Mouse (Mus musculus) MEL (cell line): ENCODE data around the gene Lrrc4. TPM values are rescaled to one million over a fixed set of nuclear protein-coding genes. Genes with fewer than 3 reads are reported as not detected.

Experiments
- DNase-seq: peaks from one replicate; pipeline ENCODE4 v3.0.0; 2011; ENCODE audit warnings: low read depth, low spot score
- H3K27ac ChIP-seq: 2 replicates; pipeline ENCODE4 v1.5.1; 2012; ENCODE audit warnings: low read depth, mild to moderate bottlenecking, control low read depth, low read length, moderate library complexity; ENCODE audit not compliant: control insufficient read depth
- H3K27me3 ChIP-seq, 2 experiments: fragments of 150-350 bp in 1 of 2; sonication (generic) in 1 of 2; 2 replicates each; pipeline ENCODE4 v1.6.1; 2012; ENCODE audit warnings: low read length in 2 of 2, mild to moderate bottlenecking in 2 of 2, improper control_type of control experiment in 1 of 2, moderate library complexity in 1 of 2; ENCODE audit not compliant: insufficient read depth in 2 of 2, control insufficient read depth in 1 of 2
- H3K36me3 ChIP-seq, 2 experiments: 2 replicates each; pipeline ENCODE4 v1.6.1; 2012 to 2014; ENCODE audit warnings: low read length in 2 of 2, improper control_type of control experiment in 1 of 2, inconsistent platforms in 1 of 2, mild to moderate bottlenecking in 1 of 2; ENCODE audit not compliant: insufficient read depth in 2 of 2, control insufficient read depth in 1 of 2
- H3K4me1 ChIP-seq, 2 experiments: fragments of 150-350 bp in 1 of 2; sonication (generic) in 1 of 2; 2 replicates each; pipeline ENCODE4 v1.6.1; 2012; ENCODE audit warnings: low read length in 2 of 2, improper control_type of control experiment in 1 of 2, mild to moderate bottlenecking in 1 of 2; ENCODE audit not compliant: insufficient read depth in 2 of 2, control insufficient read depth in 1 of 2
- H3K4me3 ChIP-seq, 2 experiments: fragments of 150-350 bp in 1 of 2; sonication (generic) in 1 of 2; 2 replicates each; pipeline ENCODE4 v1.5.1; 2012; ENCODE audit warnings: low read depth in 2 of 2, low read length in 2 of 2, mild to moderate bottlenecking in 2 of 2, moderate library complexity in 2 of 2, control low read depth in 1 of 2, improper control_type of control experiment in 1 of 2; ENCODE audit not compliant: control insufficient read depth in 1 of 2, insufficient read depth in 1 of 2
- H3K79me2 ChIP-seq: 2 replicates; pipeline ENCODE4 v1.6.1; 2012; ENCODE audit warnings: mild to moderate bottlenecking, low read length, moderate library complexity; ENCODE audit not compliant: control insufficient read depth, poor library complexity, insufficient read depth
- H3K9ac ChIP-seq: 2 replicates; pipeline ENCODE4 v1.6.1; 2012; ENCODE audit warnings: low read depth, mild to moderate bottlenecking, control low read depth, low read length, moderate library complexity; ENCODE audit not compliant: control insufficient read depth, poor library complexity, severe bottlenecking
- H3K9me3 ChIP-seq: fragments of 150-350 bp; sonication (generic); replicated peaks from 2 replicates; pipeline ENCODE4 v1.6.1; 2012; ENCODE audit warnings: mild to moderate bottlenecking, low read length, improper control_type of control experiment, moderate library complexity; ENCODE audit not compliant: insufficient read depth
- CTCF ChIP-seq, 3 experiments: IDR thresholded peaks in 2 of 3; conservative IDR thresholded peaks in 1 of 3; 2 replicates each; pipeline ENCODE4 v1.5.1; 2011 to 2012; ENCODE audit warnings: low read length in 3 of 3, low read depth in 2 of 3, mild to moderate bottlenecking in 2 of 3, improper control_type of control experiment in 1 of 3, inconsistent platforms in 1 of 3, mixed read lengths in 1 of 3, moderate library complexity in 1 of 3; ENCODE audit not compliant: control insufficient read depth in 1 of 3, insufficient read depth in 1 of 3, poor library complexity in 1 of 3, severe bottlenecking in 1 of 3
- ELF1 ChIP-seq: IDR thresholded peaks from 2 replicates; pipeline ENCODE4 v1.6.1; 2014; ENCODE audit warnings: low read depth, mild to moderate bottlenecking, inconsistent platforms, low read length, improper control_type of control experiment, moderate library complexity
- GATA1 ChIP-seq: IDR thresholded peaks from 2 replicates; pipeline ENCODE4 v1.6.1; 2011; ENCODE audit warnings: low read depth, low read length, improper control_type of control experiment
- HCFC1 ChIP-seq: IDR thresholded peaks from 2 replicates; pipeline ENCODE4 v1.6.1; 2012; ENCODE audit warnings: low read depth, mild to moderate bottlenecking, inconsistent platforms, low read length, improper control_type of control experiment, moderate library complexity
- JUND ChIP-seq: IDR thresholded peaks from 2 replicates; pipeline ENCODE4 v1.6.1; 2011; ENCODE audit warnings: low read depth, mild to moderate bottlenecking, improper control_type of control experiment, low read length
- MAFK ChIP-seq: IDR thresholded peaks from 2 replicates; pipeline ENCODE4 v1.6.1; 2011; ENCODE audit warnings: low read depth, mild to moderate bottlenecking, low read length, improper control_type of control experiment, borderline replicate concordance
- MAX ChIP-seq: IDR thresholded peaks from 2 replicates; pipeline ENCODE4 v1.6.1; 2011; ENCODE audit warnings: low read length, improper control_type of control experiment
- MYB ChIP-seq: IDR thresholded peaks from 2 replicates; pipeline ENCODE4 v1.6.1; 2011; ENCODE audit warnings: mild to moderate bottlenecking, low read depth, low read length, improper control_type of control experiment
- NRF1 ChIP-seq: IDR thresholded peaks from 2 replicates; pipeline ENCODE4 v1.6.1; 2014; ENCODE audit warnings: low read depth, mild to moderate bottlenecking, inconsistent platforms, low read length, improper control_type of control experiment, moderate library complexity; ENCODE audit not compliant: poor library complexity, insufficient read depth, severe bottlenecking
- POLR2AphosphoS2 ChIP-seq: IDR thresholded peaks from 2 replicates; pipeline ENCODE4 v1.6.1; 2011; ENCODE audit warnings: low read length, improper control_type of control experiment
- RAD21 ChIP-seq: IDR thresholded peaks from 2 replicates; pipeline ENCODE4 v1.6.1; 2011; ENCODE audit warnings: mild to moderate bottlenecking, low read depth, low read length, improper control_type of control experiment
- RCOR1 ChIP-seq: IDR thresholded peaks from 2 replicates; pipeline ENCODE4 v1.6.1; 2012; ENCODE audit warnings: low read depth, mild to moderate bottlenecking, inconsistent platforms, low read length, improper control_type of control experiment
- SMC3 ChIP-seq: IDR thresholded peaks from 2 replicates; pipeline ENCODE4 v1.6.1; 2011; ENCODE audit warnings: low read depth, low read length, improper control_type of control experiment
- TAL1 ChIP-seq: IDR thresholded peaks from 2 replicates; pipeline ENCODE4 v1.6.1; 2012; ENCODE audit warnings: mild to moderate bottlenecking, inconsistent platforms, low read length, moderate library complexity, mixed read lengths
- TBP ChIP-seq: IDR thresholded peaks from 2 replicates; pipeline ENCODE4 v1.8.0; 2011; ENCODE audit warnings: low read depth, low read length, improper control_type of control experiment
- TCF12 ChIP-seq: IDR thresholded peaks from 2 replicates; pipeline ENCODE4 v1.6.1; 2014; ENCODE audit warnings: low read depth, mild to moderate bottlenecking, inconsistent platforms, low read length, improper control_type of control experiment, moderate library complexity
- UBTF ChIP-seq: IDR thresholded peaks from 2 replicates; pipeline ENCODE4 v1.6.1; 2012; ENCODE audit warnings: low read depth, mild to moderate bottlenecking, inconsistent platforms, low read length, improper control_type of control experiment, moderate library complexity, borderline replicate concordance; ENCODE audit not compliant: insufficient read depth
- ZC3H11A ChIP-seq: IDR thresholded peaks from 2 replicates; pipeline ENCODE4 v1.6.1; 2012; ENCODE audit warnings: low read depth, mild to moderate bottlenecking, inconsistent platforms, low read length, improper control_type of control experiment
- ZMIZ1 ChIP-seq: IDR thresholded peaks from 2 replicates; pipeline ENCODE4 v1.6.1; 2012; ENCODE audit warnings: low read depth, mild to moderate bottlenecking, inconsistent platforms, low read length, improper control_type of control experiment, moderate library complexity
- ZNF384 ChIP-seq: IDR thresholded peaks from 2 replicates; pipeline ENCODE4 v1.6.1; 2012; ENCODE audit warnings: low read depth, mild to moderate bottlenecking, inconsistent platforms, low read length, improper control_type of control experiment
- polyA plus RNA-seq, 2 experiments: library from polyadenylated mRNA; stranded (reverse) in 1 of 2; unstranded in 1 of 2; fragments of >175 nt in 1 of 2; fragments of >200 nt in 1 of 2; gene quantifications; 2 replicates each; pipeline versions ENCODE4 v1.2.1 to v1.2.4; 2012; ENCODE audit warnings: low replicate concordance in 2 of 2, low read depth in 1 of 2; ENCODE audit not compliant: insufficient read length in 2 of 2, insufficient read depth in 1 of 2, missing spikeins in 1 of 2
- total RNA-seq: library from RNA; depleted of rRNA; stranded (reverse); fragments of 300-350 nt; gene quantifications from 2 replicates; pipeline ENCODE4 v1.2.3, GENCODE M21; 2012

Gene Lrrc4
- total and polyA plus RNA-seq, 3 experiments, result 0.07 to 0.12 TPM; not detected in 1

DNA sequence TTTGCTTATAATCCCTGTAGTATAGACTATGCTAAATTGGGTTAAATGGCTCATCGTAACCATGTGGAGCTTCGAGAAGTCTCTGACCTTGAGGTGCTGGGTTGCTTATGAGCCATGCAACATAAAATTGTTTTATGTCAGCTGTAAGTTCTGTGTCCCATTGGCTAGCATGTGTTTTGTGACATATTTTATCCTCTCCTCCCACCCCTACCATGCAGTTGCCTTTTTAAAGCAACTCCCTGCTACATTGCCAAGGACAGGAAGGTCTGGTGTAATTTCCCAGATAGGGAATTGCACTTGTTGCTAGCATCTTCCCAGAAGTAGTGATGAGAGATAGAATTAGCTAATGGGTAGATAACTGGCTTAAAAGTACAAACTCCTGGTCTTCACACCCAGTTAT is 31.7 kb downstream of the Lrrc4 start:
- no peak for TF ChIP-seq MAX
- TF ChIP-seq ZNF384, result no peak
- no peak for TF ChIP-seq CTCF (IDR thresholded peaks at IDR 0.05 in 2 of 3, conservative IDR thresholded peaks at IDR 0.05 in 1 of 3; ENCODE audit: control insufficient read depth in 1 of 3, insufficient read depth in 1 of 3, low read depth in 2 of 3, low read length in 3 of 3, poor library complexity in 1 of 3, severe bottlenecking in 1 of 3)
- no peak for TF ChIP-seq MYB
- no peak for TF ChIP-seq JUND
- Histone ChIP-seq H3K4me1 (no peaks in the 10 kb centered on the region), H3K4me3 (no peak overlapping the region), H3K9me3 (no peaks in the 10 kb centered on the region), H3K27ac (no peak overlapping the region), H3K27me3 (no peaks in the 10 kb centered on the region), H3K79me2 (no peaks in the 10 kb centered on the region), H3K9ac (no peak overlapping the region), H3K36me3 (peaks cover 0 to 26% of the 10 kb centered on the region in 2 experiments; a peak in 2 of 4 replicates)
- DNase-seq, result no peak

GRCm38 (mm10) chr6:28795792-28796515 is 35.6 kb downstream of the Lrrc4 start:
- H3K9me3 ChIP-seq, result no peaks in the 10 kb centered on the region
- no peaks in the 10 kb centered on the region for H3K27me3 ChIP-seq
- no peaks in the 10 kb centered on the region for H3K79me2 ChIP-seq
- H3K4me3 ChIP-seq, result no peak overlapping the region
- peaks cover 0 to 30% of the 10 kb centered on the region in 2 experiments; a peak in 2 of 4 replicates for H3K36me3 ChIP-seq
- no peak for DNase-seq
- H3K4me1 ChIP-seq, result no peaks in the 10 kb centered on the region
- H3K27ac ChIP-seq, result no peak overlapping the region
- TF ChIP-seq TAL1 (no peak), HCFC1 (no peak), RCOR1 (no peak), ZNF384 (no peak), TCF12 (no peak), UBTF (no peak), MAX (no peak), ELF1 (no peak), NRF1 (no peak)
- no peak overlapping the region for H3K9ac ChIP-seq

- no peak overlapping the region for H3K27ac ChIP-seq
- no peaks in the 10 kb centered on the region for H3K79me2 ChIP-seq
- DNase-seq, result no peak
- no peaks in the 10 kb centered on the region for H3K9me3 ChIP-seq
- no peak for TF ChIP-seq POLR2AphosphoS2
- no peak for TF ChIP-seq GATA1
- no peak for TF ChIP-seq TAL1
- TF ChIP-seq MAFK, result no peak
- no peak for TF ChIP-seq TBP
- TF ChIP-seq CTCF (IDR thresholded peaks at IDR 0.05 in 2 of 3, conservative IDR thresholded peaks at IDR 0.05 in 1 of 3; ENCODE audit: control insufficient read depth in 1 of 3, insufficient read depth in 1 of 3, low read depth in 2 of 3, low read length in 3 of 3, poor library complexity in 1 of 3, severe bottlenecking in 1 of 3), result no peak
- TF ChIP-seq ZMIZ1, result no peak
- TF ChIP-seq RAD21, result no peak
- no peak for TF ChIP-seq ZC3H11A
- TF ChIP-seq ELF1, result no peak
- TF ChIP-seq SMC3, result no peak
- TF ChIP-seq JUND, result no peak
- TF ChIP-seq, all 39 proteins: peak for 0
- no peaks in the 10 kb centered on the region for H3K27me3 ChIP-seq
- no peaks in the 10 kb centered on the region for H3K4me1 ChIP-seq
- peaks cover 0 to 30% of the 10 kb centered on the region in 2 experiments; a peak in 2 of 4 replicates for H3K36me3 ChIP-seq
- no peak overlapping the region for H3K9ac ChIP-seq
- H3K4me3 ChIP-seq, result no peak overlapping the region
These were observed 36.2 kb downstream of the Lrrc4 start for GRCm38 (mm10) chr6:28795380-28795779.
